Mouse (Mus musculus): ENCODE results near the gene Zfp575. TPM values are rescaled to one million over a fixed set of nuclear protein-coding genes. Genes with fewer than 3 reads are reported as not detected.
"Not testable (repeated sequence)": the region's sequence is repeated elsewhere in the genome, so short reads cannot be mapped to it uniquely, and the experiment has no call there.

Gene Zfp575
- polyA plus RNA-seq (2016; fragmentation: Nextera tagmentation; extraction: Ambion mirVana), result 1.4 TPM in 2 replicates

DNA sequence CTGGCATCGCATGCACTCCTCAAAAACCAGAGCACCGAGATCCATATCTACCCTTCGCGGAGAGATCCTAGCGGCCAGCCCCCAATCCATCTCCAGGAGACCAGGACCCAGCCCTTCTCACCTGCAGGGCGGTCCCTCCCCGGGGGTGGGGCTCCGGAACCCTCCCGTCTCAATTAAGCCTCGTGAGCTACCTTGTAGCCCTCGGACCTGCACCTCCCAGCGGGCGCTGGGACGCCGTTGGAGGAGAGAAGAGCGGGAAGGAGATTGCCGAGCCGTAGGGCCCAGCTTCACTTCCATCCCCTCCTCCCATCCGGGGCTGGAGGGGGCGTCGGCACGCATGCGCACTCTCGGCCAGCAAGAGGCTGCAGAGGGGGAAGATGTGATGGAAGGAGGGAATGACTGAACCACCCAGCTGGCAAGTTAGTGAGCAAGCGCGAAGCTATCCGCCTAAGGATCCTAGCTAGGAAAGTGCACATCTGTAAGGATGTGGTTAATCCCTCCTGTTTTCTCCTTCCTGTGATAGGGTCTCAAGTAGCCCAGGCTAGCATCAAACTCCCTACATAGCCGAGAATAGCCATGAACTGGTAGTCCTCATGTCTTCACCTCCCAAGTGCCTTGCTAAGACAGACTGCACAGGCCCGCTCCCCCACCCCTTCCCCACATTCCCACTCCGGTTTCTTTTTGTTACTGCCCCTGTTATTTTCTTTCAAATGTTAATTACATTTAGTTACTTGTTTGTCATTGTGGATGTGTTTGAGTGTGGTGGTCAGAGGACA, at the start of gene Zfp575, which contains the start of gene Ethe1:
TSS of gene Zfp575 (minus strand) at position 312 of the 776 bp plus-strand sequence.
TSS of gene Ethe1 (plus strand) at position 214 of the 776 bp plus-strand sequence.
- peaks cover 17% of the 10 kb centered on the region for H3K4me1 ChIP-seq
- H3K36me3 ChIP-seq (replicated peaks), result no peaks in the 10 kb centered on the region
- H3K27me3 ChIP-seq (ENCODE audit: poor library complexity, severe bottlenecking), result peaks cover 50% of the 10 kb centered on the region
- peak within 1 kb of the TSS; percentile 55 for H3K4me3 ChIP-seq
- H3K9me3 ChIP-seq, result peaks cover 18% of the 10 kb centered on the region
- 6% methylated on average over 30 of the region's 30 CpGs for WGBS
- H3K27ac ChIP-seq, result peak within 1 kb of the TSS; percentile 75
- peak; percentile 76 for DNase-seq (ENCODE audit: extremely low spot score, low spot score)

DNA sequence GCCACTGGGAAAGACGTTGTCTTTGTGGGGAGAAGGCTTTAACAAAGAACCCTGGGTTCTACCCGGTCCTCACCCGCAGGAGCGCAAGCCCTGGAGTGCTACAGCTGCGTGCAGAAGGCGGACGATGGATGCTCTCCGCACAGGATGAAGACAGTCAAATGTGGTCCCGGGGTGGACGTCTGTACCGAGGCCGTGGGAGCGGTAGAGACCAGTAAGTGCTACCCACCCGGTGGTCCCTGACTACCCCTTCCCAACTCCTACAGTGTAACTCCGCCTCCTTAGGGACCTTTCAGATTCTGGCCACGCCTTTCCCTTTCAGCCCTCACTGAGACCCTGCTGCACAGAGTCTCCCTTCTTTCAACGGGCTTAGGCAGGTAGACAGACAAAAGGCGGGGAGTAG, 49.6 kb upstream of the Zfp575 start:
- Histone ChIP-seq H3K4me3 (peak overlapping the region; percentile 49), H3K4me1 (peaks cover 28% of the 10 kb centered on the region), H3K27me3 (ENCODE audit: poor library complexity, severe bottlenecking) (peaks cover 73% of the 10 kb centered on the region), H3K9me3 (no peaks in the 10 kb centered on the region), H3K36me3 (replicated peaks) (no peaks in the 10 kb centered on the region), H3K27ac (no peak overlapping the region)
- 2% methylated on average over 18 of the region's 18 CpGs for WGBS
- DNase-seq (ENCODE audit: extremely low spot score, low spot score), result no peak

DNA sequence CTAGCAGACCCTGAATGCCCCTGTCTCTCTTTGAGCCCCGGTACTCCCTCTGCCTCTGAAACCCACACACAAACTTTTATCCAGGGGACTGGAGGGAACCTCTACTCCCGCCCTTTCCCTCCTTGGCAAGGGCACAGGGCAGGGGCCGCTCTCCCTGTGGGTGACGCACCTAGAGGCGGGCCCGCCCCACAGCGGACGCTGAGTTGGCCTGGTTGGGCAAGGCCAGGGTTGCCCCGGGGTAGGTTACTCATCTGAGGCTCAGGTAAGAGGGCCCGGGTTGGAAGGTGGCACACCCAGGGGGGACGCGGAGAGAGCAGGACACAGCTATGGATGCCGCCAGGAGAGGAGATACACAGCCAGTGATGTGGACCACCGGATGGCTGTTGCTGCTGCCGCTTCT, 48.8 kb upstream of the Zfp575 start, which contains the start of gene Lypd3:
TSS of gene Lypd3 (plus strand) at position 287 of the 400 bp plus-strand sequence.
- Histone ChIP-seq H3K4me1 (peaks cover 28% of the 10 kb centered on the region), H3K4me3 (peak within 1 kb of the TSS; percentile 49), H3K27me3 (ENCODE audit: poor library complexity, severe bottlenecking) (peaks cover 65% of the 10 kb centered on the region), H3K9me3 (no peaks in the 10 kb centered on the region), H3K36me3 (replicated peaks) (no peaks in the 10 kb centered on the region), H3K27ac (no peak within 1 kb of the TSS)
- DNase-seq (ENCODE audit: extremely low spot score, low spot score), result no peak
- 13% methylated on average over 15 of the region's 15 CpGs for WGBS

DNA sequence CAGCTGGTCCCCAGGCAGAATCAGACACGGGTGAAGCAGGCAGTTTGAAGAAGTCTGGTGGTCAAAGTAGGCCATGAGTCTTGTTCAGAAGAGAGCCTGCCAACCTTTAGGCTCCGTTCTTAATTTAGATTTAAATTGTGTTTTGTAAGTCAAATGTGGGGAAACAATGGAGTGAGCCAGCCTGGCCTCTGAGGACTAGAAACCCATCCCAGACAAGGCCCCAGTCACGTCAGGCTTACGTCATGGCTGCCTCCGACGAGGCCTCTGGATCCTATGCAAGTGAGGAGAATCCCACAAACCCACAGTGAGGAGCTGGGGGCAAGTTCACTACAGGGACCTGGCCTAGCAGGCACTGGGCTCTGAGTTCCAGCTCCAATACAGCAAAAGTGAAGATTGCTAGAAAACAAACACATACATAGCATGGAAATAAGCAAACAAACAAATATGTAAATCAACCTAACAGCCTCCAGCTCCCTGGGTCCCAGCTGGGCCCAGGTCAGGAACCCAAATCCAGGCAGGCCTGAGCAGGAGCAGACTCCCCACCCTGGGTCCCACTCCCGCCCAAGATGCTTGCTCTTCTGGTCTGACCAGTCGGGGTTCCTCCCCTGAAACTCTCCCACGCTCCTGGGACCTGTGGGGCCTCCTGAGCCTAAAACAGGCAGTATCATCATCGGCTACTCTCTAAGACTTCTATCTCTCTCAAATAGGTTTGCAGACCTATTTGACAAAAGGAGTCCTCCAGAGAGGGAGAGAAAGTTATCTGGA, 42.9 kb upstream of the Zfp575 start:
- Histone ChIP-seq H3K4me1 (peaks cover 28% of the 10 kb centered on the region), H3K9me3 (no peaks in the 10 kb centered on the region), H3K4me3 (no peak overlapping the region), H3K27ac (no peak overlapping the region), H3K27me3 (ENCODE audit: poor library complexity, severe bottlenecking) (peaks cover 29% of the 10 kb centered on the region), H3K36me3 (replicated peaks) (no peaks in the 10 kb centered on the region)
- WGBS, result 74% methylated on average over 10 of the region's 10 CpGs
- no peak for DNase-seq (ENCODE audit: extremely low spot score, low spot score)

DNA sequence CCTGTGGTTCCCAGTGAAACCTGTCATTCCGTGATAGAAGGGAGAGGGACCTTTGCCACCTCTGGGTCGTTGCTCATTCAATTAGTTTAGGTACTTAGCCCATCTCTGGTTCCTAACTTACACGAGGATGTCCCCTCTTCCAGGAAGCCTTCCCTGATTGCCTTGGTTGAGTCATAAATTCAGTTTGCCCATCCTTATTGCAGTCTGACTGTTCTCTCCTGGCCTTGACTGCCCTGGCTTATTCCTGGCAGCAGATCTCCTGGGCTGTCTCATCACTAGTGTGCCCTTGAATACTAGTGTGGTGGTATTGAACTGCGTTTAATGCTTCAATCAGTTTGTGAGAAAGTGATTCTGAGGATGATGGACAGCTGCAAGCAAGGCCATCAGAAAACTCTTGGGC, 42.2 kb upstream of the Zfp575 start:
- H3K4me3 ChIP-seq, result no peak overlapping the region
- WGBS, result 74% methylated on average over 4 of the region's 4 CpGs

DNA sequence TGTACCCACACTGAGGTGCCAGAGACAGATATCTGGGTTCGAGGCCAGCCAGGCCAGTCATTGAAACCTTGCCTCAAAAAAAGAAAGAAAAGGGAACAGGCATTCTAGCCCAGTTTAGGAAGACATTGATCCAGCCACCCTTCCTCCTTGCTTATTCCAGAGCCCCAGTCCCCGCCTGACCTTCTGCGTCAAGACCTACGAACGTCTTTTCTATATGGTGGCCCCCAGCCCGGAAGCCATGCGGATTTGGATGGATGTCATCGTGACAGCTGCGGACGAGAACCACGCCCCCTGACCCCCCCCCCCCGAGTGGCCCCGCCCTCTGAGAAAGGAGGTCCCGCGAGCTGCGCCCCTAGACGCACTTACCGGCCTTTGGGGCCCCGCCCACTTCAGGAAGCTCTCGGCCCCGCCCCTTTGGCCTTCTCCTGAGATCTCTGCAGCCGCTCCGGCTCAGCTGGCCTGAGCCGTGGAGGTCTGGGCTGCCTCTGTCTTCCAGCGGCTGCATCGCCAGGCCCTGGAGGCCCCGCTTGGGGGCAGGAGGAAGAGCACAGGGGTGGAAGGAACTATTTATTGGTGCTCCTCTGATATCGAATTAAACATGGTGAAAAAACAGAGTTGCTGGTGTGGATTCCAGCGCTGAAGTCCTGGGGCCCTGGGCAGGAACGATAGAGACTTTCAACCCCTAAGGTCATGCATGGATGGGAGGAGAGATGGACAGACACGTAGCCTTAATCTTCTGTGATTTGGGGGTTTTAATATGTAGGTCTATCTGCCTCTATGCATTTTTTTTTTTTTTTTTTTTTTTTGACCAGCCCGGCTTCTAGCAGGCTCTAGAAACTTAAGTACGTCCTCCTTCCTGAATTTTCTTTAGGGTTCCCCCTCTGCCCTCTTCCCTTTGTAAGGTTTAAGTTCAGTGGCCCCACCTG, 41.5 kb upstream of the Zfp575 start:
- Histone ChIP-seq H3K27me3 (ENCODE audit: poor library complexity, severe bottlenecking) (peaks cover 24% of the 10 kb centered on the region), H3K4me1 (peaks cover 28% of the 10 kb centered on the region), H3K36me3 (replicated peaks) (no peaks in the 10 kb centered on the region), H3K4me3 (peak overlapping the region; percentile 51), H3K27ac (peak overlapping the region; percentile 74), H3K9me3 (no peaks in the 10 kb centered on the region)
- DNase-seq (ENCODE audit: extremely low spot score, low spot score), result peak; percentile 86
- 11% methylated on average over 30 of the region's 33 CpGs for WGBS

More for the DNA sequence above, 42.2 kb upstream of the Zfp575 start:
- no peaks in the 10 kb centered on the region for H3K36me3 ChIP-seq (replicated peaks)
- H3K4me1 ChIP-seq, result peaks cover 28% of the 10 kb centered on the region
- peaks cover 27% of the 10 kb centered on the region for H3K27me3 ChIP-seq (ENCODE audit: poor library complexity, severe bottlenecking)
- H3K27ac ChIP-seq, result no peak overlapping the region
- no peaks in the 10 kb centered on the region for H3K9me3 ChIP-seq
- no peak for DNase-seq (ENCODE audit: extremely low spot score, low spot score)

DNA sequence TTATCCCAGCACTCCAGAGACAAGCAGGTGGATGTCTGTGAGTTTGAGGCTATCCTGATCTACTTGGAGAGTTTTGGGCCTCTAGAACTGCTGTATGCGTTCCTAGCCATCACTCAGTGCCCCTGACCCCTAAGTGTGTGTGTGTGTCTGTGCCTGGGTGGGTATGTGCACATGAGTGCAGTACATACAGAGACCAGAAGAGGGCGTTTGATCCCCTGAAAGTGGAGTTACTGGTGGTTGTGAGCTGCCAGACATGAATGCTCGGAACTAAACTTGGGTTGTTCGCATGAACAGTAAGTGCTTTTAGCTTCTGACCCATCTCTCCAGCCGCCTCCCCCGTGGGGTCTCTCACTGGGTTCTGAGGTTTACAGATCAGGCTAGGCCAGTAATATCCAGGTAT, 35.5 kb upstream of the Zfp575 start:
- WGBS, result 80% methylated on average over 6 of the region's 6 CpGs
- Histone ChIP-seq H3K4me1 (peaks cover 12% of the 10 kb centered on the region), H3K4me3 (no peak overlapping the region)

DNA sequence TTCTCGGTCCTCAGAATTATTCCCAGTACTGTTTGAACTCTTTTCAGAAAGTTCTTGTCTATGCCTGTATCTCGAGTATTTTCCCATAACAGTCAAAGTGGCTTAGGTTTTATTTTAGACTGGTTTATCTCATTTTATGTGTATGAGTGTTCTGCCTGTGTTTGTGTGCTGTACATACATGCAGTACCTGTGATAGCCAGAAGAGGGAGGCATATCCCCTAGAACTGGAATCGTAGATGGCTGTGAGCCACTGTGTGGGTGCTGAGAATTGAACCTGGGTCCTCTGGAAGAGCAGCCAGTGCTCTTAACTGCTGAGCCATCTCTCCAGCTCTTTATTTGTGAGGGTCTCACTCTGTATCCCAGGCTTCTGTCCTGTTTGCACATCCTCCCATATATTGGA, 33.8 kb upstream of the Zfp575 start:
- Histone ChIP-seq H3K4me1 (peaks cover 6% of the 10 kb centered on the region), H3K27ac (no peak overlapping the region), H3K9me3 (peaks cover 17% of the 10 kb centered on the region), H3K4me3 (no peak overlapping the region), H3K36me3 (replicated peaks) (no peaks in the 10 kb centered on the region), H3K27me3 (ENCODE audit: poor library complexity, severe bottlenecking) (peaks cover 7% of the 10 kb centered on the region)
- 92% methylated on average over 3 of the region's 3 CpGs for WGBS
- DNase-seq (ENCODE audit: extremely low spot score, low spot score), result no peak

More for the DNA sequence above, 35.5 kb upstream of the Zfp575 start:
- H3K9me3 ChIP-seq, result peaks cover 17% of the 10 kb centered on the region
- H3K27ac ChIP-seq, result no peak overlapping the region
- peaks cover 22% of the 10 kb centered on the region for H3K27me3 ChIP-seq (ENCODE audit: poor library complexity, severe bottlenecking)
- H3K36me3 ChIP-seq (replicated peaks), result no peaks in the 10 kb centered on the region
- DNase-seq (ENCODE audit: extremely low spot score, low spot score), result no peak

DNA sequence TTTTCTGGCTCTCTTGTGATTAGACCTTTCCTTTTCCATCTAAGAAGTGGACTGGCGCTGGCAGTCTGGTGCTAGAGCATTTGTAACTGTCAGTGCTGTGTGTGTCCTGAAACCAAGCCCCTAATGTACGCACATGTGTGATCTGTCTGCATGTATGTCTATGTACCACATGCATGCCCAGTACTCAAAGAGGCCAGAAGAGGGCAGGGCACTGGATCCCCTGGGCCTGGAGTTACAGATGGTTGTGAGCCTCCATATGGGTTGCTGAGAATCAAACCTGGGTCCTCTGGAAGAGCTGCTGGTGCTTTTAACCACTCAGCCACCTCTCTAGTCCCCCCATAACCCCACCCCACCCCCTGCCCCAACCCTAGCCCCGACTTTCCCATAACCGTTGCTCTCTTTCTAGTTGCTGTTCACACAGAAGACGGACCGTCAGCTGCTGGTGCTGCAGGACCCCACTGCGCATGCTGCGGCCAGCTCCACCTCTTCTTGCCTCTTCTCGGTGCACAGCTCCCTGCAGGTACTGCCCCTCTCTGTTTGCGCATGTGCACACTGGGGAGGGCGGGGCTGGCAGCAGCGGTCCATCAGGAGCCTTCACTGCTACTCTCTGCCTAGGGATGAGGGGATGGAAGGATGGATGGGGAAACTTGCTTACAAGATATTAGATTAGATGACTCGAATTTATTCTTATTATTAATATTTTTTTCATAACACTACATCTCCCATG, 32.4 kb upstream of the Zfp575 start:
- Histone ChIP-seq H3K27me3 (ENCODE audit: poor library complexity, severe bottlenecking) (peaks cover under 1% of the 10 kb centered on the region; the same call in 1 of the 2 replicates), H3K4me3 (no peak overlapping the region), H3K4me1 (no peaks in the 10 kb centered on the region), H3K36me3 (replicated peaks) (no peaks in the 10 kb centered on the region), H3K9me3 (peaks cover 17% of the 10 kb centered on the region), H3K27ac (no peak overlapping the region)
- DNase-seq (ENCODE audit: extremely low spot score, low spot score), result no peak
- 48% methylated on average over 13 of the region's 13 CpGs for WGBS

DNA sequence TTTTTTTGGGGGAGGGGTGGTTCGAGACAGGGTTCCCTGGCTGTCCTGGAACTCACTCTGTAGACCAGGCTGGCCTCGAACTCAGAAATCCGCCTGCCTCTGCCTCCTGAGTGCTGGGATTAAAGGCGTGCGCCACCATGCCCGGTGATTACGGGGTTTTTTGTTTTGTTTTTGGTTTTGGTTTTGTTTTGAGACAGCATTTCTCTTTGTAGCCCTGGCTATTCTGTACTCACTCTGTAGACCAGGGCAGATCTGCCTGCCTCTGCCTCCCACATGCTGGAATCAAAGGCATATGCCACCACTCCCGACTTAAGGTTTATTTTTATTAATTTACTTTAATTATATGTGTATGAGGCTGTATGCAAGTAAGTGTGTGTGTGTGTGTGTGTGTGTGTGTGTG, 30.9 kb upstream of the Zfp575 start:
- DNase-seq (ENCODE audit: extremely low spot score, low spot score); H3K36me3 ChIP-seq (replicated peaks): not testable (repeated sequence)
- WGBS, result 90% methylated on average over 8 of the region's 8 CpGs

DNA sequence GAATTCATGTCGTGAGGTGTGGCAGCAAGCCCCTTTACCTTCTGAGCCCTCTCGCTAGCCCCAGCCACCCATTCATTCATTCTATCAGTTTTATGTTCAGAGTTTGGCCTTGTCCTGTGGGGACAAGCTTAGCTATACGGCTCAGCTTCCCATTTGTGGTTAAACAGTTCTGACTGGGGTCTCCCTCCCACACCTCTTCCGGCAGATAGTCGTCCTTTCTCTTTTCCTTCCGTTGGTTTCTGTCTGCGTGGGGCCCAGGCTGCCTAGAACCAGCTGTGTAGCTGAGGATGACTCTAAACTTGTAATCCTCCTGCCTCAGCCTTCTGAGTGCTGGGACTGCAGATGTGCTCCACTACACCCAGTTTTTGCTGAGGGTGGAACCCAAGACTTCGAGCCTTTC, 30.3 kb upstream of the Zfp575 start:
- Histone ChIP-seq H3K4me3 (no peak overlapping the region), H3K36me3 (replicated peaks) (no peaks in the 10 kb centered on the region), H3K4me1 (peaks cover 4% of the 10 kb centered on the region), H3K27me3 (ENCODE audit: poor library complexity, severe bottlenecking) (peaks cover 21% of the 10 kb centered on the region), H3K27ac (no peak overlapping the region), H3K9me3 (peaks cover 15% of the 10 kb centered on the region)
- WGBS, result 84% methylated on average over 8 of the region's 8 CpGs
- DNase-seq (ENCODE audit: extremely low spot score, low spot score), result no peak

More for the DNA sequence above, 30.9 kb upstream of the Zfp575 start:
- H3K4me1 ChIP-seq, H3K4me3 ChIP-seq, H3K27ac ChIP-seq: not testable (repeated sequence)
- Histone ChIP-seq H3K27me3 (ENCODE audit: poor library complexity, severe bottlenecking) (peaks cover 15% of the 10 kb centered on the region), H3K9me3 (peaks cover 17% of the 10 kb centered on the region)

Data from forebrain, embryonic 10.5 days (tissue).